Mouse (Mus musculus) erythroblast, embryonic 14.5 days (primary cell): Measurements from ENCODE around the gene Casp7. TPM values are rescaled to one million over a fixed set of nuclear protein-coding genes. Genes with fewer than 3 reads are reported as not detected.

Experiments
- H3K27me3 ChIP-seq: 2 replicates; pipeline ENCODE4 v1.6.1; 2012; ENCODE audit warnings: inconsistent platforms; ENCODE audit not compliant: control insufficient read depth
- H3K36me3 ChIP-seq: 2 replicates; pipeline ENCODE4 v1.6.1; 2012; ENCODE audit warnings: mild to moderate bottlenecking, inconsistent platforms; ENCODE audit not compliant: control insufficient read depth
- H3K4me1 ChIP-seq: 2 replicates; pipeline ENCODE4 v1.6.1; 2012; ENCODE audit warnings: inconsistent platforms; ENCODE audit not compliant: control insufficient read depth
- H3K4me3 ChIP-seq: replicated peaks from 2 replicates; pipeline ENCODE3; 2012; ENCODE audit warnings: moderate library complexity, mild to moderate bottlenecking, inconsistent platforms
- H3K9me3 ChIP-seq: 2 replicates; pipeline ENCODE4 v1.6.1; 2012; ENCODE audit warnings: low read length, inconsistent platforms, mixed read lengths; ENCODE audit not compliant: control insufficient read depth
- GATA1 ChIP-seq: IDR thresholded peaks from 2 replicates; pipeline ENCODE4 v1.6.1; 2012; ENCODE audit warnings: low read length, inconsistent platforms, mixed read lengths
- TAL1 ChIP-seq: IDR thresholded peaks from 3 replicates; pipeline ENCODE4 v1.6.1; 2012; ENCODE audit warnings: low read length, inconsistent platforms, mixed read lengths
- polyA plus RNA-seq: library from polyadenylated mRNA; stranded (reverse); fragments of >175 nt; gene quantifications from 2 replicates; pipeline ENCODE4 v1.2.3, GENCODE M21; 2012

The Casp7 gene
- polyA plus RNA-seq, 1 experiment: 0.47 TPM

GRCm38 (mm10) chr19:56486926-56487325, 90.0 kb downstream of the Casp7 start:
- Histone ChIP-seq H3K4me3 (no peak overlapping the region), H3K9me3 (no peaks in the 10 kb centered on the region), H3K36me3 (no peaks in the 10 kb centered on the region), H3K27me3 (no peaks in the 10 kb centered on the region), H3K4me1 (no peaks in the 10 kb centered on the region)
- TF ChIP-seq TAL1: no peak
- TF ChIP-seq GATA1: no peak

- Histone ChIP-seq H3K36me3 (no peaks in the 10 kb centered on the region), H3K27me3 (no peaks in the 10 kb centered on the region), H3K9me3 (no peaks in the 10 kb centered on the region), H3K4me3 (no peak overlapping the region), H3K4me1 (no peaks in the 10 kb centered on the region)
- TF ChIP-seq GATA1: no peak
- TF ChIP-seq TAL1: no peak
Observed at GRCm38 (mm10) chr19:56487339-56487738, 90.4 kb downstream of the Casp7 start.

- TF ChIP-seq TAL1 (no peak), GATA1 (no peak)
- H3K4me1 ChIP-seq: no peaks in the 10 kb centered on the region
- H3K36me3 ChIP-seq: no peaks in the 10 kb centered on the region
- no peaks in the 10 kb centered on the region for H3K9me3 ChIP-seq
- H3K27me3 ChIP-seq: no peaks in the 10 kb centered on the region
- no peak overlapping the region for H3K4me3 ChIP-seq
Observed at GRCm38 (mm10) chr19:56489601-56490000, 92.7 kb downstream of the Casp7 start.

Other genes with a start within 250 kb of the Casp7 start
- 0.41 and 0.44 TPM in 2 replicates for gene Habp2, start 110.0 kb upstream of the Casp7 start, polyA plus RNA-seq
- 0.01 TPM in 1 of 2 replicates, not detected in the other for gene Nrap, start 7.1 kb upstream of the Casp7 start, polyA plus RNA-seq
- gene Plekhs1, start 64.5 kb downstream of the Casp7 start, polyA plus RNA-seq: not detected in 2 replicates
- 0.14 and 0.60 TPM in 2 replicates for gene Dclre1a, start 151.1 kb downstream of the Casp7 start, polyA plus RNA-seq
- gene Nhlrc2, start 151.1 kb downstream of the Casp7 start, polyA plus RNA-seq: 1.1 and 1.3 TPM in 2 replicates